Mouse (Mus musculus): ENCODE measurements around the gene Kcnc3. TPM values are rescaled to one million over a fixed set of nuclear protein-coding genes. Genes with fewer than 3 reads are reported as not detected.
A peak's percentile ranks its signal among the peaks of the same experiment; 100 is the strongest.

Gene Kcnc3
- polyA plus RNA-seq, 1 experiment, result 3.9 TPM

GRCm38 (mm10) chr7:44640843-44641605 lies 50.6 kb downstream of the Kcnc3 start:
- Histone ChIP-seq H3K4me1 (ENCODE audit: control insufficient read depth, insufficient read depth, low read length) (no peaks in the 10 kb centered on the region), H3K27ac (ENCODE audit: control insufficient read depth, insufficient read depth, low read depth, low read length, poor library complexity) (no peak overlapping the region), H3K4me3 (replicated peaks; ENCODE audit: control insufficient read depth, low read depth, low read length) (no peak overlapping the region)
- WGBS, result 19% methylated on average over 25 of the region's 25 CpGs
- TF ChIP-seq CTCF (IDR thresholded peaks at IDR 0.05; ENCODE audit: control insufficient read depth, insufficient read depth, low read length) (no peak), POLR2A (IDR thresholded peaks at IDR 0.05; ENCODE audit: borderline replicate concordance, control insufficient read depth, low read depth, low read length) (no peak)

GRCm38 (mm10) chr7:44641887-44642286 lies 51.4 kb downstream of the Kcnc3 start:
- Histone ChIP-seq H3K27ac (ENCODE audit: control insufficient read depth, insufficient read depth, low read depth, low read length, poor library complexity) (no peak overlapping the region), H3K4me1 (ENCODE audit: control insufficient read depth, insufficient read depth, low read length) (no peaks in the 10 kb centered on the region), H3K4me3 (replicated peaks; ENCODE audit: control insufficient read depth, low read depth, low read length) (no peak overlapping the region)
- TF ChIP-seq POLR2A (IDR thresholded peaks at IDR 0.05; ENCODE audit: borderline replicate concordance, control insufficient read depth, low read depth, low read length) (no peak), CTCF (IDR thresholded peaks at IDR 0.05; ENCODE audit: control insufficient read depth, insufficient read depth, low read length) (peak; percentile 71)
- WGBS, result 22% methylated on average over 8 of the region's 8 CpGs

- 77% methylated on average over 5 of the region's 5 CpGs for WGBS
- TF ChIP-seq CTCF (IDR thresholded peaks at IDR 0.05; ENCODE audit: control insufficient read depth, insufficient read depth, low read length) (no peak), POLR2A (IDR thresholded peaks at IDR 0.05; ENCODE audit: borderline replicate concordance, control insufficient read depth, low read depth, low read length) (no peak)
These were observed 54.8 kb downstream of the Kcnc3 start for GRCm38 (mm10) chr7:44645256-44645655.

GRCm38 (mm10) chr7:44645951-44646350 lies 55.5 kb downstream of the Kcnc3 start:
- WGBS, result 25% methylated on average over 15 of the region's 15 CpGs
- no peaks in the 10 kb centered on the region for H3K4me1 ChIP-seq (ENCODE audit: control insufficient read depth, insufficient read depth, low read length)
- TF ChIP-seq POLR2A (IDR thresholded peaks at IDR 0.05; ENCODE audit: borderline replicate concordance, control insufficient read depth, low read depth, low read length), result no peak
- TF ChIP-seq CTCF (IDR thresholded peaks at IDR 0.05; ENCODE audit: control insufficient read depth, insufficient read depth, low read length), result no peak
- no peak overlapping the region for H3K27ac ChIP-seq (ENCODE audit: control insufficient read depth, insufficient read depth, low read depth, low read length, poor library complexity)
- H3K4me3 ChIP-seq (replicated peaks; ENCODE audit: control insufficient read depth, low read depth, low read length), result no peak overlapping the region

More at GRCm38 (mm10) chr7:44645256-44645655, 54.8 kb downstream of the Kcnc3 start:
- H3K4me3 ChIP-seq (replicated peaks; ENCODE audit: control insufficient read depth, low read depth, low read length), result no peak overlapping the region
- H3K4me1 ChIP-seq (ENCODE audit: control insufficient read depth, insufficient read depth, low read length), result no peaks in the 10 kb centered on the region
- H3K27ac ChIP-seq (ENCODE audit: control insufficient read depth, insufficient read depth, low read depth, low read length, poor library complexity), result no peak overlapping the region

GRCm38 (mm10) chr7:44647042-44647724 lies 56.7 kb downstream of the Kcnc3 start:
- no peaks in the 10 kb centered on the region for H3K4me1 ChIP-seq (ENCODE audit: control insufficient read depth, insufficient read depth, low read length)
- H3K27ac ChIP-seq (ENCODE audit: control insufficient read depth, insufficient read depth, low read depth, low read length, poor library complexity), result no peak overlapping the region
- H3K4me3 ChIP-seq (replicated peaks; ENCODE audit: control insufficient read depth, low read depth, low read length), result no peak overlapping the region
- 34% methylated on average over 7 of the region's 7 CpGs for WGBS
- TF ChIP-seq POLR2A (IDR thresholded peaks at IDR 0.05; ENCODE audit: borderline replicate concordance, control insufficient read depth, low read depth, low read length), result no peak
- peak; percentile 78 for TF ChIP-seq CTCF (IDR thresholded peaks at IDR 0.05; ENCODE audit: control insufficient read depth, insufficient read depth, low read length)

GRCm38 (mm10) chr7:44647729-44648128 lies 57.3 kb downstream of the Kcnc3 start:
- 83% methylated on average over 10 of the region's 10 CpGs for WGBS
- H3K27ac ChIP-seq (ENCODE audit: control insufficient read depth, insufficient read depth, low read depth, low read length, poor library complexity), result no peak overlapping the region
- no peak overlapping the region for H3K4me3 ChIP-seq (replicated peaks; ENCODE audit: control insufficient read depth, low read depth, low read length)
- H3K4me1 ChIP-seq (ENCODE audit: control insufficient read depth, insufficient read depth, low read length), result no peaks in the 10 kb centered on the region
- TF ChIP-seq CTCF (IDR thresholded peaks at IDR 0.05; ENCODE audit: control insufficient read depth, insufficient read depth, low read length) (no peak), POLR2A (IDR thresholded peaks at IDR 0.05; ENCODE audit: borderline replicate concordance, control insufficient read depth, low read depth, low read length) (no peak)

GRCm38 (mm10) chr7:44649094-44649610 lies 58.7 kb downstream of the Kcnc3 start:
- Histone ChIP-seq H3K4me3 (replicated peaks; ENCODE audit: control insufficient read depth, low read depth, low read length) (no peak overlapping the region), H3K4me1 (ENCODE audit: control insufficient read depth, insufficient read depth, low read length) (no peaks in the 10 kb centered on the region), H3K27ac (ENCODE audit: control insufficient read depth, insufficient read depth, low read depth, low read length, poor library complexity) (no peak overlapping the region)
- TF ChIP-seq POLR2A (IDR thresholded peaks at IDR 0.05; ENCODE audit: borderline replicate concordance, control insufficient read depth, low read depth, low read length) (no peak), CTCF (IDR thresholded peaks at IDR 0.05; ENCODE audit: control insufficient read depth, insufficient read depth, low read length) (no peak)
- WGBS, result 54% methylated on average over 8 of the region's 8 CpGs

GRCm38 (mm10) chr7:44649990-44650389 lies 59.5 kb downstream of the Kcnc3 start:
- H3K4me1 ChIP-seq (ENCODE audit: control insufficient read depth, insufficient read depth, low read length), result no peaks in the 10 kb centered on the region
- TF ChIP-seq POLR2A (IDR thresholded peaks at IDR 0.05; ENCODE audit: borderline replicate concordance, control insufficient read depth, low read depth, low read length) (no peak), CTCF (IDR thresholded peaks at IDR 0.05; ENCODE audit: control insufficient read depth, insufficient read depth, low read length) (peak; percentile 85)
- 9% methylated on average over 4 of the region's 4 CpGs for WGBS
- no peak overlapping the region for H3K27ac ChIP-seq (ENCODE audit: control insufficient read depth, insufficient read depth, low read depth, low read length, poor library complexity)
- no peak overlapping the region for H3K4me3 ChIP-seq (replicated peaks; ENCODE audit: control insufficient read depth, low read depth, low read length)
